In the genomic region with DNA sequence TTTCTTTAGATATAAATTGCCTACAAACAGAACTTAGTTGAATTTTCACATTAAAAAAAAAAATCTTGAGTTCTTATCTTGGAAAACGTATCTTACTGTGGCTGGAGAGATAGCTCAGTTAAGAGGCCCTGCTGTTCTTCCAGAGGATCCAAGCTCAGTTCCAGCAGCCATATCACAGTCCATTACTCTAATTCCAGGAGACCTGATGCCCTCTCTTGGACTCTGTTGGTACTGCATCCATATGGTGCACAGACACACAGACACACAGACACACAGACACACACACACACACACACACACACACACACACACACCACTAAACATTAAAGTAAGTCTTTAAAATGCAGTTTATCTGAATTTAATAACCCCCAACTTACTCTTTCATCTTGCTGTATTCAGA, we compare ENCODE assay signal across 18 mouse cellular contexts.
DNase-seq lines count a peak whose midpoint lies in the region; ATAC-seq and TF ChIP-seq lines count a peak whose summit lies in the region.
"Had no signal": no experiment of that assay in that cellular context is flagged by ENCODE, and none has a peak within 500 bp of the region (broad histone marks: within the 10 kb centered on the region; RNA-seq: fewer than 3 reads in every experiment).

No protein-coding gene starts in this region.

- ATAC-seq in activated CD4-positive, CD25-positive, alpha-beta regulatory T cell, adult 4 months: no peak
- ATAC-seq: forebrain, embryonic 14.5 days; Patski had no signal

- DNase-seq in cerebellum, postnatal 10 days: peak; percentile 15 to 22
- DNase-seq in cerebellum, postnatal 25 days: no peak
- no peak for DNase-seq in layer of hippocampus, adult 2 months (ENCODE audit: low spot score in 2 of 2)
- no peak for DNase-seq in layer of hippocampus, postnatal 10 days (ENCODE audit: low spot score in 2 of 2)
- DNase-seq in ES-CJ7 (ENCODE audit: low read depth, low spot score): peak; percentile 58
- DNase-seq in induced T-regulatory cell, adult 2 months (ENCODE audit: low read depth): peak; percentile 25
- DNase-seq in frontal cortex, postnatal 10 days (ENCODE audit: low spot score in 2 of 2): no peak
- DNase-seq: adrenal gland, adult 8-10 months; B cell, adult 2 months; gastrocnemius, postnatal 10 days; kidney, adult 8-10 months; lung, postnatal 36 days; thymus, postnatal 14 days had no signal

- no peak overlapping the region for H3K4me3 ChIP-seq in layer of hippocampus, adult 2 months
- H3K4me3 ChIP-seq: hindbrain, embryonic 10.5 days; stomach, embryonic 15.5 days had no signal

- H3K27ac ChIP-seq in layer of hippocampus, adult 2 months: no peak overlapping the region
- H3K27ac ChIP-seq: hindbrain, embryonic 10.5 days; stomach, embryonic 15.5 days had no signal

- TF ChIP-seq CTCF in layer of hippocampus, adult 2 months (conservative IDR thresholded peaks at IDR 0.05): peak; percentile 18; the same call in 1 of the 2 replicates

Comparison
In these comparisons a context has a peak if more than half of its experiments do, and no peak if none do; other contexts are left out.
1. DNase-seq: peak in cerebellum, postnatal 10 days (2 of 2), ES-CJ7 (single experiment) and induced T-regulatory cell, adult 2 months (single experiment); none in cerebellum, postnatal 25 days (0 of 2), layer of hippocampus, adult 2 months (0 of 2), layer of hippocampus, postnatal 10 days (0 of 2) and frontal cortex, postnatal 10 days (0 of 2).